Mouse (Mus musculus): Measurements from ENCODE around the gene Inip.

DNA sequence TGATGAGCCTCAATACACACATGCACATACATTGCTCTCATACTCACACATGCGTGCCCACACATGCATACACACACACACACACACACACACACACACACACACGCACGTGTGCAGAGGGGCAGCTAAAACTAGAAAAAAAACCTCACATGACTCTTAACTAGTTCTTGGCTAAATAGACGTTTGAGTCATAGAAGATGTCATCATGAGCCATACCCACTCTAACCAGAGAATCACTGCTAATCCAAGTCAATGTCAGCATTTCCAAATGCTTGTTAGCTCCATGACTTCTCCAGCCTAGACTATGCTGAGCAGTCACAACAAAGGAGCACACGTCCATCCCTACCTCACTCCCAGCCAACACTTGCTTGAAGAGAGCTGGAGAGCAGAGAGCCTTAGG is 1.2 kb downstream of the Inip start:
- TF ChIP-seq CTCF (conservative IDR thresholded peaks at IDR 0.05; ENCODE audit: low read length) (no peak), NANOG (IDR thresholded peaks at IDR 0.05; ENCODE audit: borderline replicate concordance, low read length) (no peak), POU5F1 (IDR thresholded peaks at IDR 0.05; ENCODE audit: borderline replicate concordance, low read length) (no peak)
